Mouse (Mus musculus) forebrain, embryonic 15.5 days (tissue): Measurements from ENCODE around the gene Cth. TPM values are rescaled to one million over a fixed set of nuclear protein-coding genes. Genes with fewer than 3 reads are reported as not detected.
"Not testable (repeated sequence)": the region's sequence is repeated elsewhere in the genome, so short reads cannot be mapped to it uniquely, and the experiment has no call there.

Source experiments
- ATAC-seq: fragments of 200-750 bp; cut with Nextera tagmentation; replicated peaks from 2 replicates; pipeline ENCODE4 v1.8.0; 2017; ENCODE audit warnings: mild to moderate bottlenecking, moderate TSS enrichment, moderate library complexity
- H3K27ac ChIP-seq: fragments of 300-500 bp; sonication (generic); replicated peaks from 2 replicates; pipeline ENCODE4 v1.5.1; 2015; ENCODE audit warnings: mild to moderate bottlenecking, inconsistent platforms
- H3K27me3 ChIP-seq: fragments of 300-500 bp; sonication (generic); 2 replicates; pipeline ENCODE4 v1.6.1; 2015; ENCODE audit warnings: inconsistent platforms
- H3K36me3 ChIP-seq: fragments of 300-500 bp; sonication (generic); 2 replicates; pipeline ENCODE4 v1.6.1; 2015; ENCODE audit warnings: mild to moderate bottlenecking, inconsistent platforms
- H3K4me1 ChIP-seq: fragments of 300-500 bp; sonication (generic); 2 replicates; pipeline ENCODE4 v1.6.1; 2015; ENCODE audit warnings: inconsistent platforms
- H3K4me2 ChIP-seq: fragments of 300-500 bp; sonication (generic); replicated peaks from 2 replicates; pipeline ENCODE4 v1.6.1; 2015; ENCODE audit warnings: mild to moderate bottlenecking, inconsistent platforms
- H3K4me3 ChIP-seq: fragments of 300-500 bp; sonication (generic); 2 replicates; pipeline ENCODE4 v1.5.1; 2015; ENCODE audit warnings: mild to moderate bottlenecking, inconsistent platforms
- H3K9ac ChIP-seq: fragments of 300-500 bp; sonication (generic); replicated peaks from 2 replicates; pipeline ENCODE4 v1.6.1; 2015; ENCODE audit warnings: mild to moderate bottlenecking, inconsistent platforms
- H3K9me3 ChIP-seq: fragments of 300-500 bp; sonication (generic); 2 replicates; pipeline ENCODE4 v1.6.1; 2016; ENCODE audit warnings: inconsistent platforms
- WGBS: fragments of 180-500 bp; shearing (Covaris S2); methylation state at CpG from one replicate; pipeline ENCODE4 v1.1.7; 2015; ENCODE audit warnings: mixed read lengths; 5-methylcytosine and 5-hydroxymethylcytosine counted together
- polyA plus RNA-seq: library from polyadenylated mRNA; unstranded; fragments of >200 nt; fragmentation: Nextera tagmentation; extraction: Ambion mirVana; gene quantifications from 2 replicates; pipeline ENCODE4 v1.2.1, GENCODE M21; 2015

Gene Cth
- polyA plus RNA-seq, 1 experiment from 2014 or later = 3.7 TPM

DNA sequence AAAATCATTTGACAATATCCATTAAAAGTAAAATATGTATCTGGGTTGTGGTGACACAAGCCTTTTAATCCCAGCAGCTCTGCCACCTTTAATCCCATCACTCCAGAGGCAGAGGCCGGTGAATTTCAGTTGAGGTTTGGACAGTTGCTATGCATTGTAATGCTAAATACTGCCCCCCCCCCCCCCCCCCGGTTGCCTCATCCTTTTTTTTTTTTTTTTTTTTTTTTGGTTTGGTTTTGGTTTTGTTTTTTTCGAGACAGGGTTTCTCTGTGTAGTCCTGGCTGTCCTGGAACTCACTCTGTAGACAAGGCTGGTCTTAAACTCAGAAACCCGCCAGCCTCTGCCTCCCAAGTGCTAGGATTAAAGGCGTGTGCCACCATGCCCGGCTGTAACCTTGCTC, 8.3 kb upstream of the Cth start:
- H3K9ac ChIP-seq, ATAC-seq: not testable (repeated sequence)
- WGBS = 69% methylated on average over 5 of the region's 6 CpGs

DNA sequence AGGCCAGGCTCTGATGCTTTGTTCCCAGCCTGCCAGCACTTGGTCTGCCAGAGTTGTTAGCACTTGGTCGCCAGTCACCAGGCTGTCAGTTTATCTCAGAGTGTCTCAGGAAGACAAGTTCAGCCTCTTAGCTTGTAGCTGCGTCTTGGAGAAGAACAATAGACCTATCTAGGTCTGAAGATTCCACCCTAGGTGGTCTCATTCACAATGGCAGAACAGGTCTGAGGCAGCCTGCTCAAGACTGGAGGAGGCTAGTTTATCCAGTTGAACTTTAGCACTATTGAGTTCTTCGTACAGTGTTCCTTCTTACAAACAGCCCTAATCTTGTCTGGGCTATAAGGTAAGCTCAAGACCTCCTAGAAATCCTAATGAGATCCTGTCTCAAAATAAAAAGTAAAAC, 7.2 kb upstream of the Cth start:
- no peak overlapping the region for H3K4me3 ChIP-seq
- no peak for ATAC-seq
- H3K4me2 ChIP-seq = no peak overlapping the region
- no peaks in the 10 kb centered on the region for H3K9me3 ChIP-seq
- no peaks in the 10 kb centered on the region for H3K36me3 ChIP-seq
- H3K27ac ChIP-seq = no peak overlapping the region
- no peaks in the 10 kb centered on the region for H3K4me1 ChIP-seq
- H3K27me3 ChIP-seq = no peaks in the 10 kb centered on the region
- 33% methylated on average over 3 of the region's 3 CpGs for WGBS
- no peak overlapping the region for H3K9ac ChIP-seq

More for the DNA sequence above, 8.3 kb upstream of the Cth start:
- H3K36me3 ChIP-seq, H3K4me3 ChIP-seq, H3K4me2 ChIP-seq, H3K27ac ChIP-seq, H3K4me1 ChIP-seq, H3K27me3 ChIP-seq, H3K9me3 ChIP-seq: not testable (repeated sequence)

DNA sequence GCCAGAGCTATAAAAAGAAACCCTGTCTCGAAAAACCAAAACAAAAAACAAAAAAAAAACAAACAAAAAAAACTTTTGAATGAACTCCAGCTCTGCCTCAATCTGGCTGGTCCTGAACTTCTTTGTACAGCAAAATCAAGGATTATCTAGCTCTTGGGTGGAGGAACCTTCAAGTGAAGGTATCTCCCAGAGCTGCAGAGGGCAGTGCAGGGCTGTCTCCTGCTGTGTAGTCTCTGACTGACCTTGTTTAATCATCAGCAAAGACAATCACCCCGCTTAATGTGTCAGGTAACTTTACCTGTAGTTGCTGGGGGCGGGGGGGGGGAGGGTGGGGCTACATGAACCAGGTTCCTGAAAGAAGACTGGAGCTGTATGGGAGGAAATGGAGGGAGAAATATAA, 6.7 kb upstream of the Cth start:
- no peak overlapping the region for H3K4me3 ChIP-seq
- H3K4me2 ChIP-seq = no peak overlapping the region
- ATAC-seq = no peak
- no peaks in the 10 kb centered on the region for H3K4me1 ChIP-seq
- H3K9ac ChIP-seq = no peak overlapping the region
- no peak overlapping the region for H3K27ac ChIP-seq
- H3K36me3 ChIP-seq = no peaks in the 10 kb centered on the region
- WGBS = 39% methylated on average over 3 of the region's 3 CpGs
- H3K27me3 ChIP-seq = no peaks in the 10 kb centered on the region
- H3K9me3 ChIP-seq = no peaks in the 10 kb centered on the region

DNA sequence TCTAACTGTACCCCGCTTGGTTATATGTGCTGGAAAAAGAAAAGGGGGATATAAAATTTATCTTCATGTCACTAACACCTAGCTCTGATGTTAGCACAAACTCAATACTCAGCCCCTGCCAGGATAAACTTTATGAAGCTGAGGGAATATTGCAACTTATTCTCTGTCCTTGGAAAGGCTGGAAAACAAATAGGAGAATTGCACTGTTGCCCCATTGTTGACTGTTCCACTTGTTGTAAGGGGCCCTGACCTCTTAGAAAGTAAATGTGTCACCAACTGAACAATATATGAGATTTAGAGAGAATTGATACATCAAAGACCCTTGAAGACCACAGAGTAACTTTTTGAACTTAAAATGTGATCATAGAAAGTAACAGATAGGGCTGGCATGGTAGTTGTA, 4.5 kb upstream of the Cth start:
- Histone ChIP-seq H3K9ac (no peak overlapping the region), H3K27ac (no peak overlapping the region), H3K4me2 (no peak overlapping the region), H3K36me3 (no peaks in the 10 kb centered on the region), H3K4me1 (peaks cover 6% of the 10 kb centered on the region; the same call in 1 of the 2 replicates), H3K4me3 (no peak overlapping the region), H3K9me3 (no peaks in the 10 kb centered on the region), H3K27me3 (no peaks in the 10 kb centered on the region)
- ATAC-seq = no peak
- 94% methylated on average over 1 of the region's 1 CpGs for WGBS

DNA sequence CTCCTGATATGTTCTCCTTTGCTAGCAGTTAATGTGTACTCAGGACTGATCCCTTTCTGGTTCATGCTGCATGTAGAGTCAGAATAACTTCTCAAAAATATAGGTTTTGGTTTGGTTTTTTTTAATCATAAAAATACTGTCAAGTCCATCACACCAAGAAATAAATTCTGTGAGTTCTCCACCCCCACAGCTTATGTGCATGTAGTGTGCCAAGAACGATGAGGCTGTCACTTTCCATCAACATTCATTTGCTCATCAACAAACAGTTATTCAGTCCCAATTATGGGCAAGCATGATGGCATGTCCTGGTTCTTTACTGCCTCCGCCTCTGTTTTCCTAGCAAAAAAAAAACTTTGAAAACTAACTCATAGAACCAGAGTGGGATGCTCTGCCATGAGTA, 3.9 kb upstream of the Cth start:
- Histone ChIP-seq H3K4me2 (no peak overlapping the region), H3K9ac (no peak overlapping the region), H3K9me3 (no peaks in the 10 kb centered on the region), H3K36me3 (no peaks in the 10 kb centered on the region), H3K4me1 (peaks cover 8% of the 10 kb centered on the region; the same call in 1 of the 2 replicates), H3K27ac (no peak overlapping the region), H3K27me3 (no peaks in the 10 kb centered on the region), H3K4me3 (no peak overlapping the region)
- no peak for ATAC-seq
- 87% methylated on average over 2 of the region's 2 CpGs for WGBS

DNA sequence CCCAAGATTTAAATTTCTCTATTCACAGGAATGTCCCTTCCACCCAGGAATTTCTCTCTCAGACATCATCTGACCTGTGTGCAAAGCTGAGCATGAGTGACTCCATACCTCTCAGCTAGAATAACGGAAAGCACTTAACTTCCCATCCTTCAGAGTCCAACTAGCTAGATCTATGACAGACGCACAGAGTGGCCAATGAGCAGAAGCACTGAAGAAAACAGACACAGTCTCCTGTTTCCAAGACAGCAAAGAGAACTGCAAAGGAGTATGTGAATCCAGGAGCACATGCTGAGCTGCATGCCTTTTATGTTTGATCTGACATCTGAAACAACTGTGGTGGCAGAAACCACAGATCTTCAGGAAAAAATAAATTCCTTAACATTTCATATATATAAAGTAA, 1.9 kb upstream of the Cth start:
- Histone ChIP-seq H3K27me3 (no peaks in the 10 kb centered on the region), H3K4me3 (no peak overlapping the region), H3K36me3 (no peaks in the 10 kb centered on the region), H3K4me2 (no peak overlapping the region), H3K9me3 (no peaks in the 10 kb centered on the region), H3K4me1 (peaks cover 8% of the 10 kb centered on the region; the same call in 1 of the 2 replicates), H3K27ac (no peak overlapping the region), H3K9ac (no peak overlapping the region)
- WGBS = 71% methylated on average over 2 of the region's 2 CpGs
- no peak for ATAC-seq

DNA sequence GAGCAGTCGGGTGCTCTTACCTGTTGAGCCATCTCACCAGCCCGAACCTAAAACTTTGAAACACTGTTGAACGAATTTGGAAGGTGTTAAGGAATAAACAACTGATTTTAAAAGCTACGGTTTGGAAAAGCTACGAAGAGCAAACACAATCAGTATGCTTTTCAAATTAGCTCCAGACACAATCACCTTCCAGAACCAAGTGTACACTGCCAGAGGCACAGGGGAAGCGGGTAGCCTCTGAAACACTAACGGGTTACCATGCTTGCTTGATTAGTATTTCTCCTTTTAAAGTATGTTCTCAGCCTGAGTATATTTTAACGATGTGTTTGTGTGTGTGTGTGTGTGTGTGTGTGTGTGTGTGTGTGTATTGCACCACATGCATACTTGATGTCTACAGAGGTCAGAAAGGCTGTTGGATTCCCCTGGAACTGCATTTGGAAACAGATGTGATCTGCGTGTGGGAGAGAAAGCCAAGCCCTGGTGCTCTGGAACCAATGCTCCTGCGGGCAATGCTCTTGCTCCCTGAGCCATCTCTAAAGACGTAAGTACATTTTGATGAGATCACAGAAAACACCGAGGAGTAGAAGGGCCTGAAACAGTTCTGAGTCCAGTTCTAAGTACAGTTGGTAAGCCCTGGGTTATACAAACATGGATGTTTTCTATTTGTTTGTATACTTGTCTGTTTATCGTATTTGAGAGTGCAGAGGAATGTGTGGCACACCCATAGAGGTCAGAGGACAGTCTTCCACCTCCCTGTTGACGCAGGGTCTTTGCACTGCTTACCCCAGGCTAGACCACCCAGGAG, 1.0 kb upstream of the Cth start:
- 74% methylated on average over 14 of the region's 14 CpGs for WGBS
- H3K9ac ChIP-seq = no peak overlapping the region
- H3K4me3 ChIP-seq = no peak overlapping the region
- no peaks in the 10 kb centered on the region for H3K27me3 ChIP-seq
- H3K4me2 ChIP-seq = no peak overlapping the region
- H3K9me3 ChIP-seq = no peaks in the 10 kb centered on the region
- peaks cover 8% of the 10 kb centered on the region; the same call in 1 of the 2 replicates for H3K4me1 ChIP-seq
- H3K27ac ChIP-seq = no peak overlapping the region
- H3K36me3 ChIP-seq = no peaks in the 10 kb centered on the region
- ATAC-seq = no peak

DNA sequence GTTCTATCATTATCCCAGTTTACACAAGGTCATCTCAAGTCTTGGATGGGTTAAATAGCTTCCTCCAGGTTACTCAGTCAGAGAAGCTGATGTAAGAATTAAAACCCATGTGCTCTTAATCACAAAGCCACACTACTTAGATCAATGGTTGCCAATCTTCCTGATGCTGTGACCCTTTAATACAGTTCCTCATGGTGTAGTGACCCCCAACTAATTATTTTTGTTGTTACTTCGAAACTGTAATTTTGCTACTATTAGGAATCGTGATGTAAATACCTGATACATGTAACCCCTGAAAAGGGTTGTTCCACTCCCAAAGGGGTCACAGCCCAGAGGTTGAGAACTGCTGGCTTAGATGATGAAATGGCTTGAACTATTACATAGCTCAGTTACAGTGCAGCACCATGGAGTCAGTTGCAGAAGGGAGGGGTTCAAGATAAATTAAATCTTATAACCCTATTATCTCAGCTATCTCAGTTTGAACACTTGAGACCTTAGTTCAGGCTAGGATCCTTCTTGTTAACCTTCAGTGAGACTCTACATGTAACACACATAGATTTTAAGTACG, 1.5 kb downstream of the Cth start:
- H3K9ac ChIP-seq = no peak overlapping the region
- H3K36me3 ChIP-seq = no peaks in the 10 kb centered on the region
- no peaks in the 10 kb centered on the region for H3K27me3 ChIP-seq
- H3K4me1 ChIP-seq = peaks cover 8% of the 10 kb centered on the region; the same call in 1 of the 2 replicates
- 86% methylated on average over 3 of the region's 3 CpGs for WGBS
- H3K4me2 ChIP-seq = no peak overlapping the region
- no peak overlapping the region for H3K4me3 ChIP-seq
- H3K9me3 ChIP-seq = no peaks in the 10 kb centered on the region
- no peak overlapping the region for H3K27ac ChIP-seq
- ATAC-seq = no peak

DNA sequence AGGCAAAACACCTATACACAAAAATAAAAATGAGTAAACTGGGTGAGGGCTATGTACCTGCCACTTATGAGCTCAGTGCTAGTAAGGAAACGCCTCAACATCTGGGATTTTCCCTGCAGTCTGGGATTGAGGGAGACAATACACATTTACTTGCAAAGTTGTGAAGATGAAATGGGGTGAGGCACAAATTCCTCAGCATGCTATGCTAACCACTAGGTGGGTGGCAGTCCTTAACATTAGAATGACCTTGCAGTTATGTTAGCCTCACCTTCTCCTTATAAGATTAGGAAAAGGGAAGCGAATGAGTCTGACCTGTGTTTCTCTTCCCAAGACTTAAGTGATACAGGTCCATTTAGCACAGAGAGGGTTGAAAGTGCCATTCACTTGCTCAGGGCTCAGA, 3.5 kb downstream of the Cth start:
- H3K36me3 ChIP-seq = no peaks in the 10 kb centered on the region
- no peak overlapping the region for H3K4me3 ChIP-seq
- H3K27me3 ChIP-seq = no peaks in the 10 kb centered on the region
- H3K27ac ChIP-seq = no peak overlapping the region
- 90% methylated on average over 2 of the region's 2 CpGs for WGBS
- ATAC-seq = no peak
- H3K4me2 ChIP-seq = no peak overlapping the region
- H3K9ac ChIP-seq = no peak overlapping the region
- H3K4me1 ChIP-seq = peaks cover 8% of the 10 kb centered on the region; the same call in 1 of the 2 replicates
- no peaks in the 10 kb centered on the region for H3K9me3 ChIP-seq

DNA sequence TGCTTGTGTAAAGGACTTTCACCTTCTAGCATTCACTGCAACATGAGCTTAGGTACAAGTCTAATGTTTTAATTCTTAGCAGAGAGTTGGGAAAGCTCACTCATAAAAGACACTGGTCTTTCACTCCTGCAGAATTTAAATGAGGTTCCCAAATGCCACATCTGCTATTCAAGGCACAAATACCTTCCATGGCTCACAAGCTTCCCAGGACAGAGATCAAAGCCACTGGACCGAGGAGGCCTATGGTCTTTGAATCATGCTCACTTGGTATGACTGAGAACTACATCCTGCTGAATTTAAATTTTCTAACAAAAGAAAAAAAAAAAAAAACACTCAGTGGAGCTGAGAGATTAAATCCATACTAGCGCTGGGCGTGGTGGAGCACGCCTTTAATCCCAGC, 8.5 kb downstream of the Cth start:
- no peak overlapping the region for H3K4me2 ChIP-seq
- H3K9ac ChIP-seq = no peak overlapping the region
- H3K9me3 ChIP-seq = no peaks in the 10 kb centered on the region
- 72% methylated on average over 4 of the region's 4 CpGs for WGBS
- ATAC-seq = no peak
- no peaks in the 10 kb centered on the region for H3K36me3 ChIP-seq
- no peak overlapping the region for H3K4me3 ChIP-seq
- H3K27ac ChIP-seq = no peak overlapping the region
- H3K27me3 ChIP-seq = no peaks in the 10 kb centered on the region
- H3K4me1 ChIP-seq = no peaks in the 10 kb centered on the region

DNA sequence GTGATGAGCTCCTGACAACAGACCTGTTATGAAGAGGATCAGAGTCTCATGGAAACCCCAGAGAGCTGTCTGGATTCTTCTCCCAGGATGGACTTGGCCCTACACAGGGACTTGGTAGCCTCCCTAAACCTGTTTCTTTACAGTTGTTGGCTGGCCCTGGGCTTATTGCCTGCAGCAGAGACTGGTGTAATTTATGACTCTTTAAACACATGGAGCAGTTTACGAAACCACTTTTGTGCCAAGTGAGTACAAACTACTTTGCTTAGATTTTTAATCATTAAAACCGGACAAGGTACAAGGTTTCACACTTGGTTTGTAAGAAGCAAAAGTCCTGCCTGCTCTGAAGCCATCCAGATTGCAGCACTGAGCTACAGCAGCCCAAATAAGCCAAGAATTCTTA, 12.7 kb downstream of the Cth start:
- Histone ChIP-seq H3K27ac (no peak overlapping the region), H3K4me2 (no peak overlapping the region), H3K9me3 (no peaks in the 10 kb centered on the region), H3K4me1 (no peaks in the 10 kb centered on the region), H3K36me3 (no peaks in the 10 kb centered on the region), H3K9ac (no peak overlapping the region), H3K27me3 (no peaks in the 10 kb centered on the region), H3K4me3 (no peak overlapping the region)
- ATAC-seq = no peak
- WGBS = 98% methylated on average over 2 of the region's 2 CpGs

DNA sequence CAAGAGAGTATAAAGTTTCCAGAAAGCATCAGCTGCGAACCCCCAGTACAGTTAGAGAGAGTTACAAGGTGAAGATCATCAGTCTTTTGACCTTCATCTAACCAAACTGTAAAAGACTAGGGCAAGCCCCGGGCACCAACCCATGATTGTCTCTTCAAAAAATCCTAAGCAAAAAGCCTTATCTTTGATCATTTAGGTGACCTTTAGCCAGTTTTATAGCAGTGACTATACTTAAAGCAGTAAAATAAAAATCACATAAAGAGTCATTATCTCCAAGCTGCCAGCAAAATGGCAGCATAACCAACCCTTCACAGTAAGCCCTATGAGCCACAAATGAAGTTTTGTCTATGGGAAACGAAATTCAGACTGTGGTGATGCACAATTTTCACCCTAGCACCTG, 14.6 kb downstream of the Cth start:
- H3K36me3 ChIP-seq = no peaks in the 10 kb centered on the region
- no peaks in the 10 kb centered on the region for H3K4me1 ChIP-seq
- H3K27me3 ChIP-seq = no peaks in the 10 kb centered on the region
- H3K4me2 ChIP-seq = no peak overlapping the region
- no peak overlapping the region for H3K27ac ChIP-seq
- no peak for ATAC-seq
- no peaks in the 10 kb centered on the region for H3K9me3 ChIP-seq
- no peak overlapping the region for H3K4me3 ChIP-seq
- 80% methylated on average over 3 of the region's 3 CpGs for whole genome bisulfite sequencing
- no peak overlapping the region for H3K9ac ChIP-seq

DNA sequence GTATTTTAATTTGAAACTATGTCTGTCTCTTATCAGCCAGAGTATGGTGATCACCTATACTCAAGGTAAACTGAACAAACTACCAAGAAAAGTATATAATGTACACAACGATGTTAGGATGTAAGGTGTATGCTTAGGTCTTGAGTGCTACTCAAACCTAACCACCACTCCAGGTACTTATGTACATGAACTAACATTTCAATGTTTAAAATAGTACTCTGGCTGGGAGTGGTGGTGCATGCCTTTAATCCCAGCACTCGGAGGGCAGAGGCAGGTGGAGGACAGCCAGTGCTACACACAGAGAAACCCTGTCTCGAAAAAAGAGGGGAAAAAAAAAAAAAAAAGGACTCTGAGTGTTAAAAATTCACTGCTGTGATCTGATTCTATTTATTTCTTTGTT, 16.7 kb downstream of the Cth start:
- ATAC-seq = no peak
- Histone ChIP-seq H3K27me3 (no peaks in the 10 kb centered on the region), H3K4me3 (no peak overlapping the region), H3K36me3 (no peaks in the 10 kb centered on the region), H3K4me2 (no peak overlapping the region), H3K4me1 (no peaks in the 10 kb centered on the region), H3K9me3 (no peaks in the 10 kb centered on the region), H3K9ac (no peak overlapping the region), H3K27ac (no peak overlapping the region)
- WGBS = 87% methylated on average over 3 of the region's 3 CpGs
